Mouse (Mus musculus) olfactory bulb, adult 2 months (tissue): ENCODE results near the gene Mad2l1bp.

Source experiments
- CTCF ChIP-seq: fragments of 200-500 bp; IDR thresholded peaks from 2 replicates; pipeline ENCODE4 v1.5.1; 2012; ENCODE audit warnings: low read depth, mild to moderate bottlenecking, low read length, moderate library complexity; ENCODE audit not compliant: insufficient read depth
- POLR2A ChIP-seq: fragments of 200-500 bp; IDR thresholded peaks from 2 replicates; pipeline ENCODE4 v1.6.1; 2012; ENCODE audit warnings: mild to moderate bottlenecking, low read depth, low read length, moderate library complexity; ENCODE audit not compliant: insufficient read depth

GRCm38 (mm10) chr17:46157131-46157530, 3.8 kb upstream of the Mad2l1bp start:
- no peak for TF ChIP-seq CTCF
- TF ChIP-seq POLR2A: no peak
